Mouse (Mus musculus): Measurements from ENCODE around the gene Cryga. TPM values are rescaled to one million over a fixed set of nuclear protein-coding genes. Genes with fewer than 3 reads are reported as not detected.
A peak's percentile ranks its signal among the peaks of the same experiment; 100 is the strongest.

Cryga gene
- polyA plus RNA-seq, 1 experiment = not detected

DNA sequence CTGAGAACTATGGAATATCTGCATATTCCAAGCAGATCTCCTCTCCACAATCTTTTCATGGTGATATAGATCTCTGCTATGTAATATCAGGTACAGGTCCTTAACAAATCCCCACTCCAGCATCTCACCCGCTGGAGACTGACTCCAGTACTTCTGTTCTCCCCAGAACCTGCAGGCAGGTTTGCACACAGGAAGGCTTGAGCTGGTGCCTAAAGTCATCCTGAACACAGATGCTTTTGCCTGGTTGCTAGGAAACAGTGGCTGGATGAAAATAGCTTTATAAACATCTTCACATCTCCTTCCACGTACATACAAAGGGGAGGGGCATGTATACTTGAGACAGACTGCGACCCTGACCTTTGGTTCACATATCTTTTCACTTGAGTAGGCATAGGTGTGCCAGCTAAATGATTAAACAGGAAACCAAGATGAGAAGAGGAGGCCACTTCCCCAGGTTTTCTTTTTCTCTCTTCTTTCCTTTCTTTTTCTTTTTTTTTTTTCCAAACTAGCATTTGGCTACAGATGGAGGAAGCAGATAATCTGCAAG lies 26.5 kb upstream of the Cryga start:
- H3K27ac ChIP-seq (ENCODE audit: control insufficient read depth, insufficient read depth, low read depth, low read length, poor library complexity) = no peak overlapping the region
- H3K4me1 ChIP-seq (ENCODE audit: control insufficient read depth, insufficient read depth, low read length) = no peaks in the 10 kb centered on the region
- WGBS = 79% methylated on average over 3 of the region's 3 CpGs
- H3K4me3 ChIP-seq (replicated peaks; ENCODE audit: control insufficient read depth, low read depth, low read length) = no peak overlapping the region
- no peak for TF ChIP-seq POLR2A (IDR thresholded peaks at IDR 0.05; ENCODE audit: borderline replicate concordance, control insufficient read depth, low read depth, low read length)
- TF ChIP-seq CTCF (IDR thresholded peaks at IDR 0.05; ENCODE audit: control insufficient read depth, insufficient read depth, low read length) = no peak

DNA sequence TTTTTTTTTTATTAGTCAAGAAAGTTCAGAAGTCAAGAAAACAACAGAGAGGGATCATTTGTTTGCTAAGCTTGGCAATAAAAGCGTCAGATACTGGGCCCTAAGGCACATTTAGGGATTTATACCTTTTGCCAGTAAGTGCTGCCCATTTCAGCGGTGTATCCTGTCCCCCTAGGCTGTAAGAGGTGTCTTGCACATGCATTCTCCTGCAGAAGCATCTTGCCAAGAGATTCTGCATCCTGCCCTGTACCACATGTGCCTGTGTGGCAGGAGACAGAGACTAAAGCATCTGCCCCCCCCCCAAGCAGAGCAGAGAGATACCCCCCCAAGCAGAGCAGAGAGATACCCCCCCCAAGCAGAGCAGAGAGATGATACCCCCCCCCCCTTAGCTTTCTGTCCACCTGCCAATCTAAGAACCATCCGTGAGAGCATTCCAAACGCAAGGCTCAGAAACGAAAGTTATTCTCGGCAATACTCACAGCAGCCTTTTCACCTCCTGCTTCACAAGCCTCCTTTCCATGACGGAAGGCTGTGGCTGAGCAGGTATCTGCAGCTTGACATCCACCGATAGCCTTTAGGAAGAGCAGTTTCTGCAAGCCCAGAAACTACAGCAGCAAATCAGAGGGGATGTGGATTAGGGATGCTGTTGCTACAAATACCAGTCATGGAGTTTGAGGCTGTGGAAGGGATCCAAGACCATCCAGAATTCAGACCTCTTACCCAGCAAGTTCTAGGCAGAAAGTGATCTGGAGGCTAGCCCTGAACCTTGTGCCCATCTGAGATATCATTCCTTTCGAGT lies 19.6 kb upstream of the Cryga start, which contains the start of gene D630023F18Rik:
TSS of gene D630023F18Rik (minus strand) at position 641 of the 799 bp plus-strand sequence.
- TF ChIP-seq CTCF (IDR thresholded peaks at IDR 0.05; ENCODE audit: control insufficient read depth, insufficient read depth, low read length) (no peak), POLR2A (IDR thresholded peaks at IDR 0.05; ENCODE audit: borderline replicate concordance, control insufficient read depth, low read depth, low read length) (no peak)
- Histone ChIP-seq H3K4me3 (replicated peaks; ENCODE audit: control insufficient read depth, low read depth, low read length) (no peak within 1 kb of the TSS), H3K4me1 (ENCODE audit: control insufficient read depth, insufficient read depth, low read length) (no peaks in the 10 kb centered on the region), H3K27ac (ENCODE audit: control insufficient read depth, insufficient read depth, low read depth, low read length, poor library complexity) (no peak within 1 kb of the TSS)
- WGBS = 35% methylated on average over 9 of the region's 9 CpGs

DNA sequence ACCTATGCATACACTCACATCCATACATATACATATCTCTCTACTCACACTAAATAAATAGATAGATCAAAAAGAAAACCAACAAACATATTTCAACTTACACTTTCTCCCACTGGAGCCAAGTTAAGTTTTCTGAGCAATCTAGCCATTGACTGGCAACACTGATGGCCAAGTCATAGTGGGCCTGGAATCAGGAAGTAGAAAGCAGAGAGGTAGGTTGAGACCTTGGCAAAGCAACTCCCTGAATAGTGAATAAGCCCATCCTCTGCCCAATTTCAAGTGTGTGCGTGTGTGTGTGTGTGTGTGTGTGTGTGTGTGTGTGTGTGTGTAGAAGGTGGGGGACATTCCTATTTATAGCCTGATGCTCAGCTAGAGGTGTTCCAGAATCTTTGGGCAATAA lies 16.3 kb upstream of the Cryga start, which contains the start of gene Gm28845:
TSS of gene Gm28845 (minus strand) at position 121 of the 400 bp plus-strand sequence.
- no peak for TF ChIP-seq POLR2A (IDR thresholded peaks at IDR 0.05; ENCODE audit: borderline replicate concordance, control insufficient read depth, low read depth, low read length)
- TF ChIP-seq CTCF (IDR thresholded peaks at IDR 0.05; ENCODE audit: control insufficient read depth, insufficient read depth, low read length) = no peak
- Histone ChIP-seq H3K27ac (ENCODE audit: control insufficient read depth, insufficient read depth, low read depth, low read length, poor library complexity) (no peak within 1 kb of the TSS), H3K4me1 (ENCODE audit: control insufficient read depth, insufficient read depth, low read length) (peaks cover 3% of the 10 kb centered on the region; the same call in 1 of the 2 replicates), H3K4me3 (replicated peaks; ENCODE audit: control insufficient read depth, low read depth, low read length) (no peak within 1 kb of the TSS)
- WGBS = 71% methylated on average over 1 of the region's 1 CpGs

DNA sequence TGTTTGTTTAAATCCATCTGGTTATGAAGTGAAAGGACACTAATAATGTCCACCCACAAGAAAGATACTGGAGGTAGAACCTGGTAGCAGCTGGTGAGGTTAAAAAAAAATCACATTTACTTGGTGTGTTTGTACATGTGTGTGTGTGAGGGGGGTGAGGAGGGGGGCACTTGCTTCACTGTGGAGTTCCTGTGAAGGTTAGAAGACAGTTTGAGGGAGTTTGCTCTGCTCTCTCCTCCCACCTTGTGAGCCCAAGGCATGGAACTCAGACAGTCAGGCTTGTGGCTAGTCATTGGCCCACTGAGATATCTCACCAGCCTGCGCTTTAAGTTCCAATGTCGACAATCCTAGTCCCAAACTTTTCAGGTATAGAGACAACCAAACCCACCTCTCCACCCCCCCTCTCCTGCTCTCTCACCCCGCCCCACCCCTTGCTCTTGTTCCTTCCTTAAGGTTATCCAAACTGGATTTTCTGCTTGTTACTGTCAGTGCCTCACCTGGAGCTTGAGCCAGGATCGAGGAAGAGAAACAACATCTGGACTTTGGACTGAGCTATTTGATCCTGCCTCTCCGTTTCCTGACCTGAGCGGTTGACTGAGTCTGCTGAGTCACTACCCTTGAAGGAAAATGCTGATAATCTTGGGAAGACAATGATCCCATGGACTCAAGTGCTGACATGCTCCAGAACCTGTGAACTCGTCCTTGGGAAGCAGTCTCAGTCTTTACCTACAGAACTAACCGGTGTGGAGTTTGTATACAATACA lies 15.2 kb upstream of the Cryga start:
- H3K4me3 ChIP-seq (replicated peaks; ENCODE audit: control insufficient read depth, low read depth, low read length) = no peak overlapping the region
- WGBS = 78% methylated on average over 8 of the region's 8 CpGs
- H3K27ac ChIP-seq (ENCODE audit: control insufficient read depth, insufficient read depth, low read depth, low read length, poor library complexity) = no peak overlapping the region
- TF ChIP-seq POLR2A (IDR thresholded peaks at IDR 0.05; ENCODE audit: borderline replicate concordance, control insufficient read depth, low read depth, low read length) (no peak), CTCF (IDR thresholded peaks at IDR 0.05; ENCODE audit: control insufficient read depth, insufficient read depth, low read length) (no peak)
- peaks cover 6% of the 10 kb centered on the region; the same call in 1 of the 2 replicates for H3K4me1 ChIP-seq (ENCODE audit: control insufficient read depth, insufficient read depth, low read length)

DNA sequence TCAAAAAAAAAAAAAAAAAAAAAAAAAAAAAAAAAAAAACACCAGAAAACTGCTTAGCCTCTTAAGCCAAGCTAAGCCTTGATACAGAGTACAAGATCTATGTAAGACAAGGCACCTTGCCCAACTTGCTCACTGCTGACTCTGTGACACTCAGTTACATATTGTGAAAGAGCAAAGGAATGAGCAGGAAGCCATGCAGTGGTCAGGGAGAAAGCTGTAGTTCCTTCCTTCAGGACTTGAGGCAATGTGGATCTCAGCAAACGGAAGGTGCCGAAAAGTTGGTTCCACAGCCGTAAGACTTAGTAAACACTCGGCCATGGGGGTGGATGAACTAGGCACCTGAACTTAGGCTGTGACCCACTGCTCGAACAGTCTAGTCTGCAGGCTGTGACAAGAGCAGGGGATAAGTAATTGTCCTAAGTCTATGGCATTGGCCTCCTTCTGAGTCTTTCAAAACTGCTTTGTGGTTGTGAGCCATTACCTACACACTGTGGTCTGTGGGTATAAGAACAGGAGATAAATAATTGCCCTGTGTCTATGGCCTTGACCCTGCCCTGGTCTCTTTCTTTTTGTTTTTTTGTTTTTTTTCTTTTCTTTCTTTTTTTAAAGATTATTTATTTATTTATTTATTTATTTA lies 10.5 kb upstream of the Cryga start:
- WGBS = 42% methylated on average over 5 of the region's 5 CpGs
- H3K4me1 ChIP-seq (ENCODE audit: control insufficient read depth, insufficient read depth, low read length) = peaks cover 6% of the 10 kb centered on the region; the same call in 1 of the 2 replicates
- H3K27ac ChIP-seq (ENCODE audit: control insufficient read depth, insufficient read depth, low read depth, low read length, poor library complexity) = peak overlapping the region; percentile 90
- H3K4me3 ChIP-seq (replicated peaks; ENCODE audit: control insufficient read depth, low read depth, low read length) = peak overlapping the region; percentile 20
- TF ChIP-seq POLR2A (IDR thresholded peaks at IDR 0.05; ENCODE audit: borderline replicate concordance, control insufficient read depth, low read depth, low read length) (no peak), CTCF (IDR thresholded peaks at IDR 0.05; ENCODE audit: control insufficient read depth, insufficient read depth, low read length) (no peak)

DNA sequence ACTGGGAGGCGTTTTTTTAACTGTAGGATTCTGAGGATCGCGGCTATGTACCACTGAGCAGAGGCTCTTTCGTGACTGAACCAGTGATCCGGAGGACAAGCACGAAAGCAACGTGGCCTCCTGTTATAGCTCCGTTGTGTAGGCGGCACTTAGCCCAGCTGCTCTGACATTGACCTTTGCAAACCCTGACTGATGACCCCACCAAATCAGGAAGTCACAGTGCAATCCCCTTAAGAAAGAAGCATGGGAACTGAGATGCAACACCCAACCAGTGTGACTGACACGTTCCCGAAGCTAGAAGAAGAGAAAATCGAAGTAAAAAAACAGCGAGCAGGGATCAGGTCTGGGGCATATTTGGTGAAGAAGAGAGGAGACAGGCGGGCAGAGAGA lies 9.6 kb upstream of the Cryga start:
- peaks cover 6% of the 10 kb centered on the region; the same call in 1 of the 2 replicates for H3K4me1 ChIP-seq (ENCODE audit: control insufficient read depth, insufficient read depth, low read length)
- 34% methylated on average over 14 of the region's 14 CpGs for WGBS
- peak overlapping the region; percentile 41 for H3K4me3 ChIP-seq (replicated peaks; ENCODE audit: control insufficient read depth, low read depth, low read length)
- peak overlapping the region; percentile 92 for H3K27ac ChIP-seq (ENCODE audit: control insufficient read depth, insufficient read depth, low read depth, low read length, poor library complexity)
- no peak for TF ChIP-seq POLR2A (IDR thresholded peaks at IDR 0.05; ENCODE audit: borderline replicate concordance, control insufficient read depth, low read depth, low read length)
- TF ChIP-seq CTCF (IDR thresholded peaks at IDR 0.05; ENCODE audit: control insufficient read depth, insufficient read depth, low read length) = no peak

DNA sequence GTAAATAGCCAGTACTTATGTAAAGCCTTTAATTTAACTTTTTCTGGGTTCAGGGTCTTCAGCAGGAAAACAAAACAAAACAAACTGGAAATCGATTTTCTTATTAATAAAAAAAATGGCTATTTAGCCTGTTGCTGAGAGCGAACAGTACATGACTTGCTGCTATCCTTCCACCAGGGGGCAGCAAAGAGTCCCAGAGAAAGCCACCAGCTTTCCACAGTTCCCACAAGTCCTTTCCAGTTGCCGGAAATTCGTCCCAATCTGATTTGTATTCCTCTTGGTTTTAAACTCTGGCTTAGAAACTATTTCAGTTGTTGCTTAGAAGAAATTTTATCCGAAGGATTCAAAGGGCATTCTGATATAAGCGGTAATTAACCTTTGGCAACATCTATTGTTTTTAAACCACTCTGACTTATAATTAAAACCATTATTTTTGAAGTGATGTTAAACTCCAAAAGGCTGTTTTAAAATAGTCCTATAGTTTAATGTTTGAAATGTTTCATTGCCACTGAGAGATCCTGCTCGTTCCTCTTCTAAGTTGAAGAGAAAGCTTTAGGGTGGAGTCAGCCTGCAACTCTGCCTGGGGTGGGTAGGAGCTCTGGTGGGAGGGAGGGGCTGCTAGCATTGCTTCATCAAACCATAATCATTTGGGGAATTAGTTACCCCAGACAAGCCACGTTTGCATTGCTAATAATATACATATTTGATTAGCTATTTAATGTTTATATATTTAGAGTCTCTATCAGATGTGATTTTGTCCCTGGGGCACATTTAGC lies 9.0 kb upstream of the Cryga start:
- WGBS = 15% methylated on average over 8 of the region's 8 CpGs
- H3K4me1 ChIP-seq (ENCODE audit: control insufficient read depth, insufficient read depth, low read length) = peaks cover 6% of the 10 kb centered on the region; the same call in 1 of the 2 replicates
- peak overlapping the region; percentile 92 for H3K27ac ChIP-seq (ENCODE audit: control insufficient read depth, insufficient read depth, low read depth, low read length, poor library complexity)
- TF ChIP-seq CTCF (IDR thresholded peaks at IDR 0.05; ENCODE audit: control insufficient read depth, insufficient read depth, low read length) = peak; percentile 73
- TF ChIP-seq POLR2A (IDR thresholded peaks at IDR 0.05; ENCODE audit: borderline replicate concordance, control insufficient read depth, low read depth, low read length) = no peak
- no peak overlapping the region for H3K4me3 ChIP-seq (replicated peaks; ENCODE audit: control insufficient read depth, low read depth, low read length)
